25 mouse cellular contexts compared by ENCODE assay signal in genomic region chrX:38591749-38592148, GRCm38 (mm10). TPM values are rescaled to one million over a fixed set of nuclear protein-coding genes. Genes with fewer than 3 reads are reported as not detected.
DNase-seq lines count a peak whose midpoint lies in the region; ATAC-seq and TF ChIP-seq lines count a peak whose summit lies in the region.
"Had no signal": no experiment of that assay in that cellular context is flagged by ENCODE, and none has a peak within 500 bp of the region (broad histone marks: within the 10 kb centered on the region; RNA-seq: fewer than 3 reads in every experiment).

No protein-coding gene starts in this region.

- ATAC-seq in G1E (ENCODE audit: extremely low read depth, insufficient number of reproducible peaks, low FRiP score, poor library complexity, severe bottlenecking) = peak; percentile 67; the same call in 1 of the 2 replicates
- ATAC-seq in liver, embryonic 13.5 days (ENCODE audit: low read depth) = peak; percentile 49; the same call in 1 of the 2 replicates
- ATAC-seq in liver, embryonic 16.5 days (ENCODE audit: low read depth) = peak; percentile 58; the same call in 1 of the 2 replicates
- no peak for ATAC-seq in lung, postnatal 0 days
- ATAC-seq: forebrain, embryonic 13.5 days; forebrain, embryonic 16.5 days had no signal

- H3K27ac ChIP-seq in liver, embryonic 13.5 days = peak overlapping the region; percentile 53
- H3K27ac ChIP-seq in liver, embryonic 16.5 days (ENCODE audit: low read length) = 0 out of 2 replicates have a peak overlapping the region, but pooled peaks have one; percentile 33
- no peak overlapping the region for H3K27ac ChIP-seq in lung, postnatal 0 days (ENCODE audit: low read length)
- H3K27ac ChIP-seq: embryonic facial prominence, embryonic 10.5 days; embryonic facial prominence, embryonic 13.5 days; forebrain, embryonic 10.5 days; forebrain, embryonic 13.5 days; hindbrain, embryonic 12.5 days; hindbrain, embryonic 15.5 days had no signal

- H3K9ac ChIP-seq in liver, embryonic 13.5 days = no peak overlapping the region
- no peak overlapping the region for H3K9ac ChIP-seq in liver, embryonic 16.5 days (ENCODE audit: low read depth, low read length)
- H3K9ac ChIP-seq in lung, postnatal 0 days (replicated peaks; ENCODE audit: low read depth) = no peak overlapping the region
- H3K9ac ChIP-seq: embryonic facial prominence, embryonic 13.5 days; forebrain, embryonic 13.5 days; hindbrain, embryonic 12.5 days; hindbrain, embryonic 15.5 days had no signal

- WGBS in liver, embryonic 13.5 days (ENCODE audit: insufficient replicate concordance) = 47% methylated on average over 3 of the region's 3 CpGs
- 51% methylated on average over 3 of the region's 3 CpGs for WGBS in liver, embryonic 16.5 days (ENCODE audit: insufficient replicate concordance)
- WGBS in lung, postnatal 0 days = 85% methylated on average over 3 of the region's 3 CpGs

- peaks cover 47% of the 10 kb centered on the region for H3K4me1 ChIP-seq in G1E (ENCODE audit: insufficient read depth, low read depth, low read length)
- peaks cover 49% of the 10 kb centered on the region for H3K4me1 ChIP-seq in liver, embryonic 13.5 days (replicated peaks)
- H3K4me1 ChIP-seq in liver, embryonic 16.5 days (ENCODE audit: control insufficient read depth, low read depth, low read length) = peaks cover 12% of the 10 kb centered on the region
- no peaks in the 10 kb centered on the region for H3K4me1 ChIP-seq in lung, postnatal 0 days (ENCODE audit: insufficient read depth, low read depth, low read length)
- H3K4me1 ChIP-seq: embryonic facial prominence, embryonic 13.5 days; forebrain, embryonic 10.5 days; forebrain, embryonic 13.5 days; hindbrain, embryonic 12.5 days; hindbrain, embryonic 15.5 days had no signal

- H3K9me3 ChIP-seq in G1E (replicated peaks) = no peaks in the 10 kb centered on the region
- H3K9me3 ChIP-seq in liver, embryonic 13.5 days (replicated peaks) = no peaks in the 10 kb centered on the region
- H3K9me3 ChIP-seq in liver, embryonic 16.5 days (replicated peaks; ENCODE audit: control insufficient read depth, low read length) = no peaks in the 10 kb centered on the region
- no peaks in the 10 kb centered on the region for H3K9me3 ChIP-seq in lung, postnatal 0 days (ENCODE audit: low read length)
- H3K9me3 ChIP-seq: embryonic facial prominence, embryonic 10.5 days; embryonic facial prominence, embryonic 13.5 days; forebrain, embryonic 10.5 days; forebrain, embryonic 13.5 days; hindbrain, embryonic 12.5 days; hindbrain, embryonic 15.5 days had no signal

- H3K27me3 ChIP-seq in G1E (ENCODE audit: insufficient read depth, low read length) = no peaks in the 10 kb centered on the region
- no peaks in the 10 kb centered on the region for H3K27me3 ChIP-seq in liver, embryonic 13.5 days
- H3K27me3 ChIP-seq in liver, embryonic 16.5 days (ENCODE audit: control insufficient read depth, insufficient read depth, low read depth, low read length) = no peaks in the 10 kb centered on the region
- H3K27me3 ChIP-seq in lung, postnatal 0 days (replicated peaks; ENCODE audit: insufficient read depth, low read length) = no peaks in the 10 kb centered on the region
- H3K27me3 ChIP-seq: embryonic facial prominence, embryonic 13.5 days; forebrain, embryonic 13.5 days; hindbrain, embryonic 12.5 days; hindbrain, embryonic 15.5 days had no signal

- H3K36me3 ChIP-seq in G1E (replicated peaks) = no peaks in the 10 kb centered on the region
- H3K36me3 ChIP-seq in liver, embryonic 13.5 days = no peaks in the 10 kb centered on the region
- no peaks in the 10 kb centered on the region for H3K36me3 ChIP-seq in liver, embryonic 16.5 days (ENCODE audit: control insufficient read depth, insufficient read depth)
- no peaks in the 10 kb centered on the region for H3K36me3 ChIP-seq in lung, postnatal 0 days (ENCODE audit: insufficient read depth, low read length)
- H3K36me3 ChIP-seq: embryonic facial prominence, embryonic 10.5 days; embryonic facial prominence, embryonic 13.5 days; forebrain, embryonic 10.5 days; hindbrain, embryonic 12.5 days; hindbrain, embryonic 15.5 days had no signal

- H3K4me3 ChIP-seq in G1E (ENCODE audit: low read depth, low read length) = no peak overlapping the region
- no peak overlapping the region for H3K4me3 ChIP-seq in liver, embryonic 13.5 days (replicated peaks)
- H3K4me3 ChIP-seq in liver, embryonic 16.5 days (ENCODE audit: low read depth, low read length) = no peak overlapping the region
- no peak overlapping the region for H3K4me3 ChIP-seq in lung, postnatal 0 days (ENCODE audit: low read depth, low read length)
- H3K4me3 ChIP-seq: embryonic facial prominence, embryonic 10.5 days; embryonic facial prominence, embryonic 13.5 days; forebrain, embryonic 10.5 days; forebrain, embryonic 13.5 days; hindbrain, embryonic 12.5 days; hindbrain, embryonic 15.5 days had no signal

- TF ChIP-seq EP300 in lung, postnatal 0 days (IDR thresholded peaks at IDR 0.05) = no peak

- no peak overlapping the region for H3K4me2 ChIP-seq in liver, embryonic 13.5 days
- H3K4me2 ChIP-seq in liver, embryonic 16.5 days (ENCODE audit: low read depth, low read length) = no peak overlapping the region
- no peak overlapping the region for H3K4me2 ChIP-seq in lung, postnatal 0 days (replicated peaks; ENCODE audit: low read depth, low read length)
- H3K4me2 ChIP-seq: embryonic facial prominence, embryonic 13.5 days; forebrain, embryonic 13.5 days; heart, embryonic 11.5 days; hindbrain, embryonic 12.5 days; hindbrain, embryonic 15.5 days had no signal

- peak; percentile 12 for DNase-seq in 416B (ENCODE audit: low read depth)
- DNase-seq in G1E (ENCODE audit: low spot score) = no peak
- DNase-seq in liver, embryonic 13.5 days = peak; percentile 17
- DNase-seq in urinary bladder, postnatal 10 days (ENCODE audit: low spot score) = no peak
- DNase-seq in layer of hippocampus, adult 11-12 months (ENCODE audit: low spot score) = no peak
- no peak for DNase-seq in right cerebral cortex, postnatal 14 days
- no peak for DNase-seq in lung, postnatal 0 days (ENCODE audit: low spot score)
- DNase-seq: adrenal gland, adult 2 months; adrenal gland, postnatal 14 days; cerebellum, adult 11 months; cerebellum, adult 2 months; cerebellum, postnatal 10 days; cerebellum, postnatal 36 days; embryo, embryonic 11 days; gastrocnemius, postnatal 10 days; gastrocnemius, postnatal 36 days had no signal

- no peak for TF ChIP-seq CTCF in G1E (IDR thresholded peaks at IDR 0.05; ENCODE audit: low read depth, low read length)
- no peak for TF ChIP-seq CTCF in lung, postnatal 0 days (IDR thresholded peaks at IDR 0.05)

RNA-seq across cellular contexts. Expression of gene Mcts1, which starts 8.6 kb away (rescaled TPM):
- total RNA-seq in G1E (2014; fragmentation: Nextera tagmentation) (36.5 and 55.3 TPM in 2 replicates), G1E (2017) (73.0 and 78.2 TPM in 2 replicates)
- 1.2 and 2.1 TPM in 2 replicates for polyA plus RNA-seq in G1E (2012)
- 55.1 and 62.8 TPM in 2 replicates for polyA plus RNA-seq in liver, embryonic 13.5 days (2015; fragmentation: Nextera tagmentation; extraction: Ambion mirVana)
- polyA plus RNA-seq in liver, embryonic 16.5 days (2015; fragmentation: Nextera tagmentation; extraction: Ambion mirVana) = 31.5 and 39.6 TPM in 2 replicates
- polyA plus RNA-seq in lung, postnatal 0 days (2015; fragmentation: Nextera tagmentation; extraction: Ambion mirVana) = 80.1 and 81.4 TPM in 2 replicates

RNA-seq across cellular contexts. Expression of gene Cul4b, which starts 15.8 kb away (rescaled TPM):
- total RNA-seq in G1E (2014; fragmentation: Nextera tagmentation) (61.1 and 68.4 TPM in 2 replicates), G1E (2017) (52.1 and 62.5 TPM in 2 replicates)
- 6.2 and 7.9 TPM in 2 replicates for polyA plus RNA-seq in G1E (2012)
- 12.8 and 17.6 TPM in 2 replicates for polyA plus RNA-seq in liver, embryonic 13.5 days (2015; fragmentation: Nextera tagmentation; extraction: Ambion mirVana)
- 8.2 and 8.6 TPM in 2 replicates for polyA plus RNA-seq in liver, embryonic 16.5 days (2015; fragmentation: Nextera tagmentation; extraction: Ambion mirVana)
- polyA plus RNA-seq in lung, postnatal 0 days (2015; fragmentation: Nextera tagmentation; extraction: Ambion mirVana) = 11.4 and 13.6 TPM in 2 replicates

RNA-seq across cellular contexts. Expression of gene C1galt1c1, which starts 43.1 kb away (rescaled TPM):
- total RNA-seq in G1E (2014; fragmentation: Nextera tagmentation) = 14.7 and 18.8 TPM in 2 replicates
- 28.4 and 33.3 TPM in 2 replicates for total RNA-seq in G1E (2017)
- 0.25 and 0.50 TPM in 2 replicates for polyA plus RNA-seq in G1E (2012)
- 13.8 and 14.3 TPM in 2 replicates for polyA plus RNA-seq in liver, embryonic 13.5 days (2015; fragmentation: Nextera tagmentation; extraction: Ambion mirVana)
- polyA plus RNA-seq in liver, embryonic 16.5 days (2015; fragmentation: Nextera tagmentation; extraction: Ambion mirVana) = 10.0 and 12.0 TPM in 2 replicates
- 59.0 and 70.6 TPM in 2 replicates for polyA plus RNA-seq in lung, postnatal 0 days (2015; fragmentation: Nextera tagmentation; extraction: Ambion mirVana)

Comparison
In these comparisons a context has a peak if more than half of its experiments do, and no peak if none do; other contexts are left out.
1. DNase-seq: peak in 416B (single experiment) and liver, embryonic 13.5 days (single experiment); none in G1E (single experiment), urinary bladder, postnatal 10 days (single experiment), layer of hippocampus, adult 11-12 months (single experiment), right cerebral cortex, postnatal 14 days (single experiment) and lung, postnatal 0 days (single experiment).
2. RNA of gene Mcts1, which starts 8.6 kb away (polyA plus RNA-seq): 80.1 to 81.4 TPM in lung, postnatal 0 days, 55.1 to 62.8 TPM in liver, embryonic 13.5 days and 31.5 to 39.6 TPM in liver, embryonic 16.5 days; 1.2 to 2.1 TPM in G1E; every median in the first group is over 10 times any median in the second.